Mouse (Mus musculus) lung, embryonic 14.5 days (tissue): Measurements from ENCODE around the gene Slc9a8. TPM values are rescaled to one million over a fixed set of nuclear protein-coding genes. Genes with fewer than 3 reads are reported as not detected.

Experiments
- ATAC-seq: fragments of 200-750 bp; cut with Nextera tagmentation; 2 replicates; pipeline ENCODE4 v1.8.0; 2017; ENCODE audit warnings: mild to moderate bottlenecking, moderate TSS enrichment, moderate library complexity; ENCODE audit not compliant: insufficient read depth
- DNase-seq: peaks from one replicate; pipeline ENCODE4 v3.0.0-alpha.2; 2015
- H3K27ac ChIP-seq: fragments of 300-500 bp; sonication (generic); 2 replicates; pipeline ENCODE4 v1.5.1; 2014; ENCODE audit warnings: low read depth, mild to moderate bottlenecking, moderate library complexity
- H3K27me3 ChIP-seq: fragments of 300-500 bp; sonication (generic); 2 replicates; pipeline ENCODE4 v1.6.1; 2014; ENCODE audit warnings: low read length, control low read depth; ENCODE audit not compliant: insufficient read depth
- H3K36me3 ChIP-seq: fragments of 300-500 bp; sonication (generic); 2 replicates; pipeline ENCODE4 v1.6.1; 2014; ENCODE audit warnings: control low read depth; ENCODE audit not compliant: insufficient read depth
- H3K4me1 ChIP-seq: fragments of 300-500 bp; sonication (generic); 2 replicates; pipeline ENCODE4 v1.6.1; 2014; ENCODE audit warnings: antibody characterized with exemption, control low read depth; ENCODE audit not compliant: insufficient read depth
- H3K4me2 ChIP-seq: fragments of 300-500 bp; sonication (generic); 2 replicates; pipeline ENCODE4 v1.6.1; 2014; ENCODE audit warnings: mild to moderate bottlenecking
- H3K4me3 ChIP-seq: fragments of 300-500 bp; sonication (generic); 2 replicates; pipeline ENCODE4 v1.5.1; 2014; ENCODE audit warnings: low read depth, low read length
- H3K9ac ChIP-seq: fragments of 300-500 bp; sonication (generic); 2 replicates; pipeline ENCODE4 v1.6.1; 2014
- H3K9me3 ChIP-seq: fragments of 300-500 bp; sonication (generic); 2 replicates; pipeline ENCODE4 v1.6.1; 2016; ENCODE audit warnings: low read depth, low read length, control low read depth
- CTCF ChIP-seq: IDR thresholded peaks from 2 replicates; pipeline ENCODE4 v1.5.1; 2016; ENCODE audit warnings: antibody characterized with exemption, low read depth
- WGBS: fragments of 180-500 bp; shearing (Covaris S2); extraction: QIAGEN DNeasy Blood & Tissue Kit; methylation state at CpG from one replicate; pipeline ENCODE4 v1.1.7; 2014; 5-methylcytosine and 5-hydroxymethylcytosine counted together
- polyA plus RNA-seq: library from polyadenylated mRNA; unstranded; fragments of >200 nt; fragmentation: Nextera tagmentation; extraction: Ambion mirVana; gene quantifications from 2 replicates; pipeline ENCODE4 v1.2.1, GENCODE M21; 2014

The Slc9a8 gene
- polyA plus RNA-seq, 1 experiment from 2014 or later, result 23.6 TPM

DNA sequence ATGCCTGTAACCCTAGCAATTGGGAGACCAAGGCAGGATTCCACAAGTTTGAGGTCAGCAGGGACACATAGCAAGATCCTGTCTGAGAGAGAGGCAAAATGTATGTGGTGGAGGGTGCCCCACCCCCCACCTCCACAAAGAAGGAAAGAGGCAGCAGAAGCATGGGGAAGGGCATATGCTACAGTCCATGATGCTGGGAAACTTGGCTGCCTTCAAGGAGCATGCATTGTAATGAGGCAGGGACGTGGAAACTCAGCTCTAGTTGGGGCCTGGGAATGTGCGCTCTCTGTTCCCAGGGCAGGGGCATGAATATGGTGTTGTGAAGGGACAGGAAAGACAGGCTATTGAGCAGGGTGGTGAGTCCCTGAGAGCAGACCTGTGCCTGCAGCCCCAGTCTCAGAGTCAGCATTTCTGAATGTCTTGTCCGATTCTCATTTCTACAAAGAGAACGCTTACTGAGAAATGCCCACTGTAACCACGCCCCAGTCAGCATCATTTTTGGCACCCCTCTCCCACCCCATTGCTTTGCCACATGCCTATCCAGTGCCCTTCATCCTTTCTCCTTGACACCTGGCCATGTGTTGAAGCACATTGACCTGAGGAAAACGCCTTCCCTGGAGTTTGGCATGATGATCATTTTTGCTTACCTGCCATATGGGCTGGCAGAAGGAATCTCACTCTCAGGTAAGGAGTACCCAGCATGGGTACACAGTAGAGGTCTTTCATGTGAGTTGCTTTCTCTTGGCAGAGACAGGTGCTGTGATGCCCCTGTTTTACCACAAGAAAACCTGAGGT lies 37.8 kb downstream of the Slc9a8 start:
- peaks cover 63% of the 10 kb centered on the region for H3K36me3 ChIP-seq
- 94% methylated on average over 6 of the region's 6 CpGs for WGBS
- H3K4me2 ChIP-seq, result no peak overlapping the region
- H3K27me3 ChIP-seq, result no peaks in the 10 kb centered on the region
- no peak overlapping the region for H3K9ac ChIP-seq
- no peak overlapping the region for H3K4me3 ChIP-seq
- H3K9me3 ChIP-seq, result no peaks in the 10 kb centered on the region
- ATAC-seq (no peak), DNase-seq (no peak)
- H3K27ac ChIP-seq, result no peak overlapping the region
- no peaks in the 10 kb centered on the region for H3K4me1 ChIP-seq
- TF ChIP-seq CTCF, result no peak

DNA sequence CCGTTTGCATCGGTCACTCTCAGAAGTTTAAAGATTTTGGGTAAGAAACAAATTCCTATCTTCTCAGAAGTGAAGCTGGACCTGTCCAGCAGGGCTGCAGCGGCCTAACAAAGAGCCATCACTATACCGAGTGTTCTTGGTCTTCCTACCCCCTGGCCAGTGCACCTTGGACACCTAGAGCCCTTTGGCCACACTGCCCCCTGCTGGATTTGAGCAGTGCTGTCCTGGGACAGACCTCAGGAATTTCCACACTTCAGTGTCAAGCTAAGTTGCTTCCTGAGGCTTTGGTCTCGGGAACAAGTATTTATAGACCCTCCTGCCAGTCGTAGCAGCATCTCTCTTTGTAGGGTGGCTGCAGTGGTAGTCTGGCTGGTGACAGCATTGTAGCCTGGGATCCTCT lies 41.4 kb downstream of the Slc9a8 start:
- Histone ChIP-seq H3K4me1 (no peaks in the 10 kb centered on the region), H3K36me3 (peaks cover 59% of the 10 kb centered on the region), H3K27me3 (no peaks in the 10 kb centered on the region), H3K9ac (no peak overlapping the region), H3K27ac (no peak overlapping the region), H3K9me3 (no peaks in the 10 kb centered on the region), H3K4me2 (no peak overlapping the region), H3K4me3 (no peak overlapping the region)
- TF ChIP-seq CTCF, result peak; percentile 82
- ATAC-seq, result peak; percentile 80; the same call in 1 of the 2 replicates
- DNase-seq, result peak; percentile 79
- WGBS, result 58% methylated on average over 6 of the region's 6 CpGs

DNA sequence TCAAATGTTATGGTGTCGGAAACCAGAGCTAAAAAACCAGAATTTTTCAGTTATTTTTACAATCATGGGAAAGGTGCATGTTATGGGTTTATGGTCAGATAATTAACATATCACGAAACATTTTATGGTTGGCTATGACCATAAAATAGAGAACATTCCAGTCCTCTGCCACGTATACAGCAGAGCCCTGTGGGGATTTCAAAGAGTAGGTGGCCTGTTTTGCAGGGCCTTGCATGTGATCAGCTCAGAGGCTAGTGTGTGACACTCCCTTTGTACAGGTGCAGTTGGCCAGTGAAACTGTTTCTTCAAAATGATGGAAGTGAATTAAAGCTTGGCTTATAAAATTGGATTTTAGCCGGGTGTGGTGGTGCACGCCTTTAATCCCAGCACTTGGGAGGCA lies 42.3 kb downstream of the Slc9a8 start:
- 91% methylated on average over 5 of the region's 5 CpGs for WGBS

DNA sequence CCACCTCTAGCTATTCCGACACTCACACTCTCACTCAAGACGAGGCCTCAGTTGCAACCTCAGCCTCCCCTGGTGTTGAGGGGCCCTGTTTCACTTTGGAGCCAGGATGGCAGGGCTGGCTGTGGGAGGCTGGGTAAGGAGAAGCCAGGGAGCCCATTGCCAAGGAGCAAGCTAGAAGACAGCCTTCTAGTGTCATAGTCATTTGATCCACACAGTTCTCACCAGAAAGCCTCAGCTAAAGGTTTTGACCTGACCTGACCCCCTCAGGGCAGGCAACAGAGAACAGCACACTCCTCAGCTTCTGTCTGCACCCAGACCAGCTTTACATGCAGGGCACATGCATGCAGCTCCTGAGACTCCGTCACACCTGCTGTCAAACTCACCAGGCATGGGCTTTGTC lies 44.4 kb downstream of the Slc9a8 start:
- Histone ChIP-seq H3K4me3 (no peak overlapping the region), H3K4me2 (no peak overlapping the region), H3K36me3 (peaks cover 55% of the 10 kb centered on the region), H3K9ac (no peak overlapping the region), H3K9me3 (no peaks in the 10 kb centered on the region), H3K27me3 (no peaks in the 10 kb centered on the region), H3K27ac (no peak overlapping the region), H3K4me1 (no peaks in the 10 kb centered on the region)
- ATAC-seq, result no peak
- 86% methylated on average over 3 of the region's 3 CpGs for WGBS
- DNase-seq, result no peak
- no peak for TF ChIP-seq CTCF

More for the DNA sequence above, 42.3 kb downstream of the Slc9a8 start:
- no peak for TF ChIP-seq CTCF
- DNase-seq (no peak), ATAC-seq (no peak)
- no peak overlapping the region for H3K4me3 ChIP-seq
- no peak overlapping the region for H3K4me2 ChIP-seq
- no peaks in the 10 kb centered on the region for H3K27me3 ChIP-seq
- H3K36me3 ChIP-seq, result peaks cover 55% of the 10 kb centered on the region
- H3K4me1 ChIP-seq, result no peaks in the 10 kb centered on the region
- H3K27ac ChIP-seq, result no peak overlapping the region
- H3K9ac ChIP-seq, result no peak overlapping the region
- H3K9me3 ChIP-seq, result no peaks in the 10 kb centered on the region

DNA sequence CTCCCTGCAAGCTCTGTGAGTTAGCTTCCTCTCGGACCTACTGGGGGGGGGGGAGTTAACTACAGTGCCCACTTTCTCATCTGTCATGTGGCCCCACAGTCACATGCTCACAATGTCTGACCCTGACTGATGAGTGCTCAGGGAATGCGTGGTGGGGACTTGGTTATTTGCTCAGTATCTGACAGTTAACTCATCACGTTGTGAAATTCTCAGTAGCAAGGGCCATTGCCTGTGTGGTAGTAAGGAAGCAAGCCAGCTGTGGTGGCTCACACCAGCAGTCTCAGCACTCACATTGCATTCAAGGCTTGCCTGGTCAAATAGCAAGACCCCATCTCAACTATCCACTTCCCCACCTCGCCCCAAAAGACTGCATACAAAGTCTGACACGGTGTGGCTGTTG lies 45.7 kb downstream of the Slc9a8 start:
- Histone ChIP-seq H3K4me2 (no peak overlapping the region), H3K27me3 (no peaks in the 10 kb centered on the region), H3K36me3 (peaks cover 65% of the 10 kb centered on the region), H3K4me3 (no peak overlapping the region), H3K9me3 (no peaks in the 10 kb centered on the region), H3K27ac (no peak overlapping the region), H3K4me1 (no peaks in the 10 kb centered on the region), H3K9ac (no peak overlapping the region)
- TF ChIP-seq CTCF, result no peak
- no peak for DNase-seq
- 48% methylated on average over 5 of the region's 5 CpGs for WGBS
- ATAC-seq, result no peak

DNA sequence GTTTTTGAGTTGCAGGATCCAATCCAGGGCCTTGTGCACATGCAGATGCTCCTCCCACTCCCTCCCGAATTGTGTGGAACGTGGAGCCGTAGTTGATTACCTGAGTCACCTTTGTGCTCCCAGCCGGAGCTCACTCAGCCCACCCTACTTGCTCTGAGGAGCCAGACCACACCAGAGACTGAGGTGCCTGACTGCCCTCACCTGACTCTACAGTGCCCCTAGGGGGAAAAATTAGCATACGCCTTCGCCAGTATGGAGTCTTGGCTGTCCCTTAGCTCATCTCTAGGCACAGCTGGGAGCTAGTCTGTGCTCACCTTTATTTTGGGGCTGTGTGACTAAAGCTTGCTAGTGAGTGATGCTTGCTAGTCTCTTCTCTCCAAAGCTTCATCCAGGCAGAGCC lies 46.9 kb downstream of the Slc9a8 start:
- DNase-seq (no peak), ATAC-seq (no peak)
- Histone ChIP-seq H3K36me3 (peaks cover 75% of the 10 kb centered on the region), H3K9me3 (no peaks in the 10 kb centered on the region), H3K27ac (no peak overlapping the region), H3K4me2 (no peak overlapping the region), H3K27me3 (no peaks in the 10 kb centered on the region), H3K4me3 (no peak overlapping the region), H3K4me1 (no peaks in the 10 kb centered on the region), H3K9ac (no peak overlapping the region)
- no peak for TF ChIP-seq CTCF
- WGBS, result 73% methylated on average over 6 of the region's 6 CpGs

DNA sequence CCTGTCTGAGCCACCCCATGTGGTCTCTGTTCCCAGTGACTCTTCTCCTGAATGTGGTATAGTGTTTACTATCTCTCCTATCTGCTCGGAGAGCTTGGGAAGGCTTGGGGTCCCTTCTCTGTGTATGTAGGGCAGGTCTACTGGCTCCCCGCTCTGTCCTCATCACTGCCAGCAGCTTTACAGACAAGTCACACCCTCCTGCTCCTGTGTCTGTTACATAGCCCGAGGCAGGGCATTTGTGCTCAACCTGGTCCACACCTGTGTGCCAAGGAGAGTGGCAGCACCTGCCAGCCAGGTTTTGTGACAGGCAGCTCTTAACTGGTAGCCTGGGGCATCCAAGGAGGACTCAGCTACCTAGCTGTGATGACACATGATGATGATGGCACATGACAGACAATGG lies 49.1 kb downstream of the Slc9a8 start:
- WGBS, result 86% methylated on average over 3 of the region's 3 CpGs
- Histone ChIP-seq H3K36me3 (peaks cover 85% of the 10 kb centered on the region), H3K9ac (no peak overlapping the region), H3K9me3 (no peaks in the 10 kb centered on the region), H3K4me1 (no peaks in the 10 kb centered on the region), H3K4me3 (no peak overlapping the region), H3K27me3 (no peaks in the 10 kb centered on the region), H3K27ac (no peak overlapping the region), H3K4me2 (no peak overlapping the region)
- no peak for TF ChIP-seq CTCF
- no peak for ATAC-seq
- no peak for DNase-seq

DNA sequence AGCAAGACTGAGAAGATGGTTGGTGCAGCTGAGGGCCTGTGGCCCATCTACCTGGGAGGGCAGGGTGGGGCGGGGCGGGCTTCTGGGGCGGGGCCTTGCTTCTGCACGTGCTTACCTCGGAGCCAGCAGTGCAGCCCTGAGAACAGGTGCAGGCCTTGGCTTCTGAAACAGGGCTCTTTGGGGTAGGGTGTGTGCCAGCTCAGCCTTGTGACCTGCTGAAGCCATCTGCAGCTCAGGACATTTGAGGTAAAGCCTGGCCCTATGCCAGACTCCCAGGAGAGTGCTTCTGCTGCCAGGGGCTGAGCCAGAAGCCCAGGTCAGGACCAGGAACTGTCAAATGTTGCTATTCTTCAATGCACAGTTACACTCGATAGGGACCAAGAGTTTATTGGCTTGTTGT lies 50.1 kb downstream of the Slc9a8 start:
- H3K4me1 ChIP-seq, result 0 out of 2 replicates have a peak, but pooled peaks cover 1% of the 10 kb centered on the region
- H3K4me3 ChIP-seq, result no peak overlapping the region
- WGBS, result 86% methylated on average over 6 of the region's 6 CpGs
- DNase-seq (no peak), ATAC-seq (no peak)
- H3K4me2 ChIP-seq, result no peak overlapping the region
- no peaks in the 10 kb centered on the region for H3K9me3 ChIP-seq
- no peak overlapping the region for H3K9ac ChIP-seq
- H3K27me3 ChIP-seq, result no peaks in the 10 kb centered on the region
- TF ChIP-seq CTCF, result no peak
- H3K36me3 ChIP-seq, result peaks cover 78% of the 10 kb centered on the region
- H3K27ac ChIP-seq, result no peak overlapping the region
